ENCODE assay signal across 11 mouse cellular contexts in the genomic region with DNA sequence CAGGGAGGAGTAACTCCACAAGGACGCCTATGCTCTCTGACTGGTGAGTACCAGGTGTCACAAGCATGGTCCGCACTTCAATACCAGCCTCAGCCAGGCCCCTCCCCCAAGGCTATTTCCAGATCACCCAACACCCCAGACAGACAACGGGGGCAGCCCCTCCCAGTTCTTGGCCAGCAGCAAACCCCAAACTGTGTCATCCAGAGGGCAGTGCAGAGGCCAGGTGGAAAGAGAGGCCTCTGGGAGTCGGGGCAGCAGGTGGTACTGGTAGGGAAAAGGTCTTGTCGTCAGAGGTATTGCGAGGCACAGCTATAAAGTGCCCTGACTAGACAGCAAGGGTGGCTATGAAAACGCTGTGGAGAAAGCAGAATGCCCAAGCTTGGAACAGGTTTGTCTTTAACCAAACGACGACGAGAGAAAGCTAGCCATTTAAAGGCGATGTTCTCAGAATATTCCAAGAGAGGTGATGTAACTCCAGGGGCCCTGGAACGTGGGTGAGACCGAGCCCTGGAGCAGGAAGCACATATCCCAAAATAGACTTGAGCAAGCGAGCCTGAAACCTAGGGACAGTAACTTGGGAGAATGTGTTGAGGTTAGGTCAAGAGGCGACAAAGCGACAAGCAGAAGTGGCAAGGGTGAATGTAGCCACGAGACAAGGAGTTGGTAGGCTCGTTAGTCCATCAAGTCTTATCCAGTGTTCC. TPM values are rescaled to one million over a fixed set of nuclear protein-coding genes. Genes with fewer than 3 reads are reported as not detected.
DNase-seq lines count a peak whose midpoint lies in the region; ATAC-seq and TF ChIP-seq lines count a peak whose summit lies in the region.
"Had no signal": no experiment of that assay in that cellular context is flagged by ENCODE, and none has a peak within 500 bp of the region (broad histone marks: within the 10 kb centered on the region; RNA-seq: fewer than 3 reads in every experiment).

No protein-coding gene starts in this region.

- no peaks in the 10 kb centered on the region for H3K9me3 ChIP-seq in limb, embryonic 14.5 days (ENCODE audit: control insufficient read depth, low read length)
- no peaks in the 10 kb centered on the region; the same call in 1 of the 2 replicates for H3K9me3 ChIP-seq in limb, embryonic 10.5 days (replicated peaks)
- H3K9me3 ChIP-seq in heart, embryonic 11.5 days (replicated peaks; ENCODE audit: control insufficient read depth, low read length) = no peaks in the 10 kb centered on the region
- no peaks in the 10 kb centered on the region for H3K9me3 ChIP-seq in hindbrain, embryonic 12.5 days (replicated peaks)

- H3K4me2 ChIP-seq in limb, embryonic 14.5 days (replicated peaks; ENCODE audit: low read depth, low read length, severe bottlenecking) = no peak overlapping the region
- peak overlapping the region; percentile 45 for H3K4me2 ChIP-seq in heart, embryonic 11.5 days
- no peak overlapping the region for H3K4me2 ChIP-seq in hindbrain, embryonic 12.5 days (replicated peaks)
- H3K4me2 ChIP-seq: limb, embryonic 13.5 days had no signal

- no peak overlapping the region for H3K9ac ChIP-seq in limb, embryonic 14.5 days (ENCODE audit: low read depth, low read length, severe bottlenecking)
- 0 out of 2 replicates have a peak overlapping the region, but pooled peaks have one; percentile 43 for H3K9ac ChIP-seq in heart, embryonic 11.5 days (ENCODE audit: low read depth, low read length)
- H3K9ac ChIP-seq in hindbrain, embryonic 12.5 days = no peak overlapping the region
- H3K9ac ChIP-seq: limb, embryonic 13.5 days had no signal

- no peak for TF ChIP-seq POLR2A in limb, embryonic 14.5 days (IDR thresholded peaks at IDR 0.05; ENCODE audit: borderline replicate concordance, extremely low read depth, insufficient read depth, insufficient read length)

- no peaks in the 10 kb centered on the region for H3K27me3 ChIP-seq in limb, embryonic 14.5 days (ENCODE audit: control insufficient read depth, insufficient read depth, low read length)
- 0 out of 2 replicates have a peak, but pooled peaks cover 3% of the 10 kb centered on the region for H3K27me3 ChIP-seq in limb, embryonic 10.5 days (ENCODE audit: low read depth, poor library complexity, severe bottlenecking)
- no peaks in the 10 kb centered on the region for H3K27me3 ChIP-seq in heart, embryonic 11.5 days (ENCODE audit: control insufficient read depth, insufficient read depth, low read length)
- no peaks in the 10 kb centered on the region for H3K27me3 ChIP-seq in hindbrain, embryonic 12.5 days
- H3K27me3 ChIP-seq: limb, embryonic 13.5 days had no signal

- no peaks in the 10 kb centered on the region for H3K4me1 ChIP-seq in limb, embryonic 14.5 days (ENCODE audit: control insufficient read depth, insufficient read depth, low read length)
- H3K4me1 ChIP-seq in limb, embryonic 10.5 days = peaks cover 7% of the 10 kb centered on the region; the same call in 1 of the 2 replicates
- peaks cover 7% of the 10 kb centered on the region; the same call in 1 of the 2 replicates for H3K4me1 ChIP-seq in heart, embryonic 11.5 days (ENCODE audit: control insufficient read depth, insufficient read depth, low read length)
- peaks cover 2% of the 10 kb centered on the region; the same call in 1 of the 2 replicates for H3K4me1 ChIP-seq in hindbrain, embryonic 12.5 days
- H3K4me1 ChIP-seq: limb, embryonic 13.5 days had no signal

- H3K4me3 ChIP-seq in limb, embryonic 14.5 days (replicated peaks; ENCODE audit: low read length) = no peak overlapping the region
- no peak overlapping the region for H3K4me3 ChIP-seq in limb, embryonic 10.5 days
- H3K4me3 ChIP-seq in heart, embryonic 11.5 days (ENCODE audit: low read depth, low read length) = no peak overlapping the region
- no peak overlapping the region for H3K4me3 ChIP-seq in hindbrain, embryonic 12.5 days
- H3K4me3 ChIP-seq: limb, embryonic 13.5 days had no signal

- no peak overlapping the region for H3K27ac ChIP-seq in limb, embryonic 14.5 days (replicated peaks; ENCODE audit: low read depth, low read length)
- no peak overlapping the region for H3K27ac ChIP-seq in limb, embryonic 10.5 days
- peak overlapping the region; percentile 89 for H3K27ac ChIP-seq in heart, embryonic 11.5 days (ENCODE audit: low read depth, low read length)
- no peak overlapping the region for H3K27ac ChIP-seq in hindbrain, embryonic 12.5 days
- H3K27ac ChIP-seq: limb, embryonic 13.5 days had no signal

- peak; percentile 9; the same call in 1 of the 2 replicates for ATAC-seq in limb, embryonic 14.5 days (ENCODE audit: low FRiP score, low read depth)
- ATAC-seq in heart, embryonic 11.5 days (replicated peaks; ENCODE audit: insufficient number of reproducible peaks, low FRiP score, low TSS enrichment) = peak; percentile 68; the same call in 1 of the 2 replicates
- no peak for ATAC-seq in hindbrain, embryonic 12.5 days (ENCODE audit: low FRiP score)

- DNase-seq in limb, embryonic 14.5 days (ENCODE audit: low spot score) = no peak
- no peak for DNase-seq in limb, embryonic 10.5 days (ENCODE audit: low spot score)
- peak; percentile 89 for DNase-seq in gastrocnemius, adult 18-20 months (ENCODE audit: low spot score)
- DNase-seq in lung, postnatal 10 days = peak; percentile 48
- no peak for DNase-seq in spleen, adult 18-20 months
- DNase-seq in c-Kit-positive CD71-positive TER-119-positive erythroid progenitor cells, embryonic 14.5 days (ENCODE audit: low spot score) = no peak
- DNase-seq: kidney, adult 2 months; right cerebral cortex, adult 18-20 months had no signal

- peaks cover 17% of the 10 kb centered on the region for H3K36me3 ChIP-seq in limb, embryonic 14.5 days (ENCODE audit: control insufficient read depth, insufficient read depth, low read length)
- peaks cover 23% of the 10 kb centered on the region for H3K36me3 ChIP-seq in limb, embryonic 10.5 days
- peaks cover 15% of the 10 kb centered on the region for H3K36me3 ChIP-seq in heart, embryonic 11.5 days (ENCODE audit: control insufficient read depth, insufficient read depth, low read length)
- peaks cover 22% of the 10 kb centered on the region for H3K36me3 ChIP-seq in hindbrain, embryonic 12.5 days

- 42% methylated on average over 18 of the region's 18 CpGs for WGBS in limb, embryonic 14.5 days
- WGBS in limb, embryonic 10.5 days = 47% methylated on average over 18 of the region's 18 CpGs
- 26% methylated on average over 18 of the region's 18 CpGs for WGBS in heart, embryonic 11.5 days (ENCODE audit: insufficient replicate concordance)
- 50% methylated on average over 18 of the region's 18 CpGs for WGBS in hindbrain, embryonic 12.5 days

RNA-seq across cellular contexts. Expression of gene Tubg1, which starts 10.5 kb away (rescaled TPM):
- polyA plus RNA-seq in limb, embryonic 14.5 days (2012; rRNA removed) = 32.4 and 36.8 TPM in 2 replicates
- 52.5 and 52.7 TPM in 2 replicates for polyA plus RNA-seq in limb, embryonic 14.5 days (2014; fragmentation: Nextera tagmentation; extraction: Ambion mirVana)
- polyA plus RNA-seq in limb, embryonic 10.5 days (2016; fragmentation: Nextera tagmentation; extraction: Ambion mirVana) = 145 and 158 TPM in 2 replicates
- total RNA-seq in gastrocnemius, adult 18-20 months (2021) = 10 to 100 TPM; 24.7 to 26.2 TPM
- 82.1 and 83.5 TPM in 2 replicates for polyA plus RNA-seq in heart, embryonic 11.5 days (2014; fragmentation: Nextera tagmentation; extraction: Ambion mirVana)
- polyA plus RNA-seq in hindbrain, embryonic 12.5 days (2016; fragmentation: Nextera tagmentation; extraction: Ambion mirVana) = 81.6 and 83.2 TPM in 2 replicates

RNA-seq across cellular contexts. Expression of gene Retreg3, which starts 10.5 kb away (rescaled TPM):
- polyA plus RNA-seq in limb, embryonic 14.5 days (2012; rRNA removed) = 53.6 and 65.4 TPM in 2 replicates
- 11.3 and 12.7 TPM in 2 replicates for polyA plus RNA-seq in limb, embryonic 14.5 days (2014; fragmentation: Nextera tagmentation; extraction: Ambion mirVana)
- 17.8 and 17.9 TPM in 2 replicates for polyA plus RNA-seq in limb, embryonic 10.5 days (2016; fragmentation: Nextera tagmentation; extraction: Ambion mirVana)
- 10 to 100 TPM; 27.1 to 30.4 TPM for total RNA-seq in gastrocnemius, adult 18-20 months (2021)
- 5.5 and 9.2 TPM in 2 replicates for polyA plus RNA-seq in heart, embryonic 11.5 days (2014; fragmentation: Nextera tagmentation; extraction: Ambion mirVana)
- 23.2 and 25.1 TPM in 2 replicates for polyA plus RNA-seq in hindbrain, embryonic 12.5 days (2016; fragmentation: Nextera tagmentation; extraction: Ambion mirVana)

RNA-seq across cellular contexts. Expression of gene Tubg2, which starts 25.5 kb away (rescaled TPM):
- polyA plus RNA-seq in limb, embryonic 14.5 days (2012; rRNA removed) = 6.2 and 7.3 TPM in 2 replicates
- 7.1 and 8.0 TPM in 2 replicates for polyA plus RNA-seq in limb, embryonic 14.5 days (2014; fragmentation: Nextera tagmentation; extraction: Ambion mirVana)
- 2.5 and 3.0 TPM in 2 replicates for polyA plus RNA-seq in limb, embryonic 10.5 days (2016; fragmentation: Nextera tagmentation; extraction: Ambion mirVana)
- total RNA-seq in gastrocnemius, adult 18-20 months (2021) = 1 to 10 TPM; 2.7 to 3.3 TPM
- 4.3 TPM in 2 replicates for polyA plus RNA-seq in heart, embryonic 11.5 days (2014; fragmentation: Nextera tagmentation; extraction: Ambion mirVana)
- polyA plus RNA-seq in hindbrain, embryonic 12.5 days (2016; fragmentation: Nextera tagmentation; extraction: Ambion mirVana) = 10.4 and 12.9 TPM in 2 replicates

RNA-seq across cellular contexts. Expression of gene Psmc3ip, which starts 35.0 kb away (rescaled TPM):
- polyA plus RNA-seq in limb, embryonic 14.5 days (2012; rRNA removed) = 15.7 and 24.3 TPM in 2 replicates
- 32.9 and 36.5 TPM in 2 replicates for polyA plus RNA-seq in limb, embryonic 14.5 days (2014; fragmentation: Nextera tagmentation; extraction: Ambion mirVana)
- polyA plus RNA-seq in limb, embryonic 10.5 days (2016; fragmentation: Nextera tagmentation; extraction: Ambion mirVana) = 73.1 and 74.0 TPM in 2 replicates
- 1 to 10 TPM; 1.7 to 2.0 TPM for total RNA-seq in gastrocnemius, adult 18-20 months (2021)
- polyA plus RNA-seq in heart, embryonic 11.5 days (2014; fragmentation: Nextera tagmentation; extraction: Ambion mirVana) = 23.1 and 27.5 TPM in 2 replicates
- polyA plus RNA-seq in hindbrain, embryonic 12.5 days (2016; fragmentation: Nextera tagmentation; extraction: Ambion mirVana) = 30.5 and 34.3 TPM in 2 replicates

RNA-seq across cellular contexts. Expression of gene Cntnap1, which starts 40.1 kb away (rescaled TPM):
- 1.5 and 2.1 TPM in 2 replicates for polyA plus RNA-seq in limb, embryonic 14.5 days (2012; rRNA removed)
- 0.56 and 0.64 TPM in 2 replicates for polyA plus RNA-seq in limb, embryonic 14.5 days (2014; fragmentation: Nextera tagmentation; extraction: Ambion mirVana)
- 0.04 and 0.09 TPM in 2 replicates for polyA plus RNA-seq in limb, embryonic 10.5 days (2016; fragmentation: Nextera tagmentation; extraction: Ambion mirVana)
- total RNA-seq in gastrocnemius, adult 18-20 months (2021) = 1 to 10 TPM in 1 of 2 experiments, under 1 TPM in 1; 0.82 to 1.2 TPM
- polyA plus RNA-seq in heart, embryonic 11.5 days (2014; fragmentation: Nextera tagmentation; extraction: Ambion mirVana) = 0.46 and 0.70 TPM in 2 replicates
- 0.97 and 1.2 TPM in 2 replicates for polyA plus RNA-seq in hindbrain, embryonic 12.5 days (2016; fragmentation: Nextera tagmentation; extraction: Ambion mirVana)

Comparison
In these comparisons a context has a peak if more than half of its experiments do, and no peak if none do; other contexts are left out.
1. DNase-seq: peak in gastrocnemius, adult 18-20 months (single experiment) and lung, postnatal 10 days (single experiment); none in limb, embryonic 14.5 days (single experiment), limb, embryonic 10.5 days (single experiment), spleen, adult 18-20 months (0 of 2) and c-Kit-positive CD71-positive TER-119-positive erythroid progenitor cells, embryonic 14.5 days (single experiment).